Mouse (Mus musculus) ES-Bruce4 (cell line): ENCODE measurements around the gene Trmt13.

Source experiments
- CTCF ChIP-seq: IDR thresholded peaks from one replicate; pipeline ENCODE4 v1.8.1; 2011; ENCODE audit warnings: low read depth, low read length
- POLR2A ChIP-seq: IDR thresholded peaks from one replicate; pipeline ENCODE4 v1.8.1; 2011; ENCODE audit warnings: low read length; ENCODE audit not compliant: insufficient read depth

DNA sequence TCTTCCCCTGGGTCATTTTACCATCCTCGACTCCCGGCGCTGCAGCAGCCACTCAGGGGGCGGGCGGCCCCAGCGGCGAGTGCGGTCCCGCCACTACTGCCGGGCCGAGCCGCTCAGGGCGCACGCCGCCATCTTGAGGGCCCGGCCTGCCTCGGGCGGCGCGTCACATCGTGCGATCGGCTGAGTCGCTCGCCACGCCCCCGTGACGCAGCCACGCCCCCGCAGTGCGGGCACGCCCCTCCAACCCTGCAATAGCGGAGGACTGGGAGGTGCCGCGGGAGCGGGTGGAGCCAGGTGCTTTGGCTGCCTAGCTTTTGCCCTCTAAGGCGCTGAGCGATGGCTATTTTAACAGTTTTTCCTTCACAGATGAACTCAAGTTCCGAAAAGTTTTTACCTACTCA, 48.1 kb upstream of the Trmt13 start, which contains the start of gene Mfsd14a:
- TF ChIP-seq POLR2A (peak; percentile 62), CTCF (no peak)
